Mouse (Mus musculus) NIH3T3 (cell line): ENCODE measurements at regions not wholly inside any gene's neighbourhood (a gene's known extent, or its start where the extent isn't known, plus 50 kb on each side); places are given as distances from the start of the nearest gene placed in this dataset.

Experiments
- DNase-seq: peaks from one replicate; pipeline ENCODE4 v3.0.0-alpha.2; 2012; ENCODE audit warnings: low read depth

GRCm38 (mm10) chr13:37658519-37658918 is 119.7 kb upstream of the Rreb1 start:
- DNase-seq, result no peak

GRCm38 (mm10) chr13:37660083-37660482 is 118.1 kb upstream of the Rreb1 start:
- DNase-seq, result no peak

- DNase-seq, result no peak
Observed at GRCm38 (mm10) chr13:37660668-37661067, 117.5 kb upstream of the Rreb1 start.

- no peak for DNase-seq
Observed at GRCm38 (mm10) chr13:37664116-37664515, 114.1 kb upstream of the Rreb1 start.

- no peak for DNase-seq
Observed at GRCm38 (mm10) chr13:37666207-37667003, 111.8 kb upstream of the Rreb1 start.

GRCm38 (mm10) chr13:37667386-37667785 is 110.8 kb upstream of the Rreb1 start:
- no peak for DNase-seq

GRCm38 (mm10) chr13:37667871-37668270 is 110.3 kb upstream of the Rreb1 start:
- no peak for DNase-seq

- peak; percentile 65 for DNase-seq
Observed at GRCm38 (mm10) chr13:37671109-37671508, 107.1 kb upstream of the Rreb1 start.

- DNase-seq, result no peak
Observed at GRCm38 (mm10) chr13:37674676-37675350, 103.4 kb upstream of the Rreb1 start.

GRCm38 (mm10) chr13:37675718-37676117 is 102.5 kb upstream of the Rreb1 start:
- no peak for DNase-seq

GRCm38 (mm10) chr13:37676912-37677311 is 101.3 kb upstream of the Rreb1 start:
- DNase-seq, result peak; percentile 9

GRCm38 (mm10) chr13:37678251-37678650 is 99.9 kb upstream of the Rreb1 start:
- no peak for DNase-seq

- DNase-seq, result no peak
Observed at GRCm38 (mm10) chr13:37678772-37679171, 99.4 kb upstream of the Rreb1 start.

- no peak for DNase-seq
Observed at GRCm38 (mm10) chr13:37680837-37681619, 97.2 kb upstream of the Rreb1 start.

GRCm38 (mm10) chr13:37683045-37683679 is 95.0 kb upstream of the Rreb1 start:
- no peak for DNase-seq

- DNase-seq, result no peak
Observed at GRCm38 (mm10) chr13:37685617-37686016, 92.6 kb upstream of the Rreb1 start.

GRCm38 (mm10) chr13:37686109-37686508 is 92.1 kb upstream of the Rreb1 start:
- no peak for DNase-seq

GRCm38 (mm10) chr13:37689127-37689777 is 88.9 kb upstream of the Rreb1 start:
- DNase-seq, result no peak

- no peak for DNase-seq
Observed at GRCm38 (mm10) chr13:37691855-37692445, 86.2 kb upstream of the Rreb1 start.

GRCm38 (mm10) chr13:37693617-37694016 is 84.6 kb upstream of the Rreb1 start:
- no peak for DNase-seq

GRCm38 (mm10) chr13:37704475-37704874 is 73.7 kb upstream of the Rreb1 start:
- DNase-seq, result no peak
